Mouse (Mus musculus) cerebellum, adult 2 months (tissue): ENCODE data around the gene Adh5. TPM values are rescaled to one million over a fixed set of nuclear protein-coding genes. Genes with fewer than 3 reads are reported as not detected.

Experiments
- DNase-seq, 2 experiments: peaks; one replicate each; pipeline ENCODE4 v3.0.0; 2021
- H3K27ac ChIP-seq: fragments of 200-500 bp; 2 replicates; pipeline ENCODE4 v1.5.1; 2012; ENCODE audit warnings: low read length, control low read depth, inconsistent platforms; ENCODE audit not compliant: insufficient read depth
- H3K27me3 ChIP-seq: fragments of 200-500 bp; 2 replicates; pipeline ENCODE4 v1.6.1; 2012; ENCODE audit warnings: inconsistent platforms, mild to moderate bottlenecking, low read length, moderate library complexity; ENCODE audit not compliant: control insufficient read depth, insufficient read depth
- H3K4me1 ChIP-seq: fragments of 200-500 bp; 2 replicates; pipeline ENCODE4 v1.6.1; 2011; ENCODE audit warnings: low read length; ENCODE audit not compliant: control insufficient read depth, insufficient read depth
- H3K4me3 ChIP-seq: fragments of 200-500 bp; replicated peaks from 2 replicates; pipeline ENCODE3; 2011; ENCODE audit warnings: mild to moderate bottlenecking, low read depth, low read length, control low read depth; ENCODE audit not compliant: insufficient read depth
- CTCF ChIP-seq: fragments of 200-500 bp; IDR thresholded peaks from 2 replicates; pipeline ENCODE4 v1.5.1; 2011; ENCODE audit warnings: low read depth, mild to moderate bottlenecking, control low read depth, low read length, moderate library complexity, borderline replicate concordance; ENCODE audit not compliant: insufficient read depth
- POLR2A ChIP-seq: fragments of 200-500 bp; IDR thresholded peaks from 2 replicates; pipeline ENCODE4 v1.6.1; 2011; ENCODE audit warnings: low read length, control low read depth, borderline replicate concordance; ENCODE audit not compliant: insufficient read depth
- WGBS: fragments of 180-500 bp; shearing (Covaris S2); methylation state at CpG from one replicate; pipeline ENCODE4 v1.1.7; 2018; 5-methylcytosine and 5-hydroxymethylcytosine counted together
- polyA plus RNA-seq: library from polyadenylated mRNA; depleted of rRNA; stranded (reverse); fragments of >200 nt; gene quantifications from 2 replicates; pipeline ENCODE4 v1.2.3, GENCODE M21; 2012; rRNA removed

Gene Adh5
- polyA plus RNA-seq, 1 experiment: 84.6 TPM

DNA sequence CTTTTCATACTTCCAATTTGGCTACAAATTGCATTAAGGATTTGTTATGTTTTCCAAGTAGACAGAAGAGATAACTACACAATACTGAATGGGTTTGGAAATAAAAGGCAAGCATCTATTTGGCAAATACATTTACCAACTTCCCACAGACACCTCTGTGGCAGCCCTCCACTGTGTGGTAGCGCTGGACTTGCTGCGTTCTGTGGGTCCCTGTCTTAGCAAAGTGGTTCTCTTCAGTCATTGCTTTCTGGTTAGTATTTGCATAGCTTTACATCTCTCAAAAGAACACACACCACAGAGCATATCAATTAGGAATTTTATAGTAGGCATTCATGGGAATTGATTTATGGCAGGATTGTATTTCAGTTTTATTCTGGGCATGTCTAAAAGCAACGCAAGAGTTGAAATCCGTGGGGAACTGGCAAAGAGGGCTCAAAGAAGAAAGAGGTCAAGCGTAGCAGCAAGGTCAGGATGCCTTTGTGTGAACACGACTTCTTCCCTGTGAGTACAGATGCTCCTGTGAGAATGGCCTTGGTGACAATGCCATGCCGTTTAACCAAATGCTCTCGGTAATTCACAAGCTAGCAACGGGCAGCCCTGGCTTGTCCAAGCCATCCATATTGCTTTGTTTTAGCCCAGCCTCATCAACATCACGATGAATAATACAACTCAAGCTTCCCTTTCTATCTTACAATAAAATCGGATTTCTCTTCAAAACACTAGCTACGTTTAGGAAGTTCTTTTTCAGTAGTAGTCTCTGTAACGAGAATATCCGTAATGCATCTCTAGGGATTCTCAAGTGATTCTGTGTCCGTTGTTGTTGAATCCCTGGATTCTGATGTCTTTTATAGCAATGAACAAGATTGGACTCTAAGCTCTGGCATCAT, 57.2 kb downstream of the Adh5 start:
- Histone ChIP-seq H3K27ac (no peak overlapping the region), H3K27me3 (no peaks in the 10 kb centered on the region), H3K4me1 (no peaks in the 10 kb centered on the region), H3K4me3 (no peak overlapping the region)
- DNase-seq: no peak
- no peak for TF ChIP-seq POLR2A
- TF ChIP-seq CTCF: no peak
- 31% methylated on average over 15 of the region's 15 CpGs for WGBS

DNA sequence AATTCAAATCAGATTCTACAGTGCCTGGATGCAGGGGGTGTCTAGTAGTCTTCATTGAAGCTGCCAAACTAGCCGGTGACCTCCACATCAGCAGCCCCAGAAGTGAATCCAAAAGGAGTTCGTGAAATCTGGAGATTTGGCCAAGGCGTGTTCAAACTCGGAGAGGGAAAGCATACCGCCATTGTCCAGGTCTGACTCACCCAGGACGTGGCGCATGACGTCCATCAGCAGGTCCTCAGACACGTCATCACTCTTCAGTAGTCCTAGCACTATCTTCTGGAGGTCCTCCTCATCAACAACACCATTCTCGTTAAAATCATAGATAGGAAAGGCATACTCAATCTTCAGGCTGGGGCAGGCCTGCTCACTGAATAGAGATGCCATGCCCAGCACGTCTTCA, 60.9 kb downstream of the Adh5 start:
- no peak for DNase-seq

More for the DNA sequence above, 60.9 kb downstream of the Adh5 start:
- WGBS: 86% methylated on average over 11 of the region's 11 CpGs
- no peaks in the 10 kb centered on the region for H3K27me3 ChIP-seq
- no peaks in the 10 kb centered on the region for H3K4me1 ChIP-seq
- no peak for TF ChIP-seq CTCF
- TF ChIP-seq POLR2A: no peak
- H3K4me3 ChIP-seq: no peak overlapping the region
- no peak overlapping the region for H3K27ac ChIP-seq

Other genes with a start within 250 kb of the Adh5 start
- not detected in 2 replicates for gene 4930579F01Rik, start 249.3 kb upstream of the Adh5 start, polyA plus RNA-seq
- 0.05 TPM in 1 of 2 replicates, not detected in the other for gene Adh7, start 225.3 kb upstream of the Adh5 start, polyA plus RNA-seq
- 1.6 and 2.1 TPM in 2 replicates for gene Adh1, start 182.1 kb upstream of the Adh5 start, polyA plus RNA-seq
- gene Adh6a, start 129.8 kb upstream of the Adh5 start, polyA plus RNA-seq: not detected in 2 replicates
- gene Adh6b, start 101.3 kb upstream of the Adh5 start, polyA plus RNA-seq: not detected in 2 replicates
- not detected in 2 replicates for gene Adh4, start 27.6 kb upstream of the Adh5 start, polyA plus RNA-seq
- gene Metap1, start 46.4 kb downstream of the Adh5 start, polyA plus RNA-seq: 43.1 and 45.3 TPM in 2 replicates
- 137 and 138 TPM in 2 replicates for gene Eif4e, start 83.1 kb downstream of the Adh5 start, polyA plus RNA-seq